Mouse (Mus musculus): ENCODE results near the gene Nf1. TPM values are rescaled to one million over a fixed set of nuclear protein-coding genes. Genes with fewer than 3 reads are reported as not detected.

Nf1 gene
- polyA plus RNA-seq, 1 experiment from 2014 or later: 10.4 TPM

- Histone ChIP-seq H3K36me3 (ENCODE audit: control insufficient read depth, insufficient read depth, low read length) (peaks cover 4% of the 10 kb centered on the region; the same call in 1 of the 2 replicates), H3K9ac (ENCODE audit: low read length) (no peak overlapping the region)
- no peak for ATAC-seq (replicated peaks; ENCODE audit: low FRiP score)
These were observed 113.5 kb downstream of the Nf1 start for GRCm38 (mm10) chr11:79452966-79453365.

GRCm38 (mm10) chr11:79457928-79458327 is 118.4 kb downstream of the Nf1 start:
- H3K36me3 ChIP-seq (ENCODE audit: control insufficient read depth, insufficient read depth, low read length): peaks cover 2% of the 10 kb centered on the region; the same call in 1 of the 2 replicates
- H3K27me3 ChIP-seq (ENCODE audit: control insufficient read depth, insufficient read depth, low read length): no peaks in the 10 kb centered on the region
- DNase-seq (ENCODE audit: low spot score) (no peak), ATAC-seq (replicated peaks; ENCODE audit: low FRiP score) (no peak)
- H3K9ac ChIP-seq (ENCODE audit: low read length): no peak overlapping the region
- H3K4me1 ChIP-seq (replicated peaks; ENCODE audit: control insufficient read depth, insufficient read depth, low read length): no peaks in the 10 kb centered on the region
- WGBS: 92% methylated on average over 3 of the region's 3 CpGs
- no peak overlapping the region for H3K4me2 ChIP-seq (ENCODE audit: low read depth, low read length, severe bottlenecking)
- H3K4me3 ChIP-seq (ENCODE audit: low read depth, low read length): no peak overlapping the region
- H3K9me3 ChIP-seq (ENCODE audit: control insufficient read depth, low read length): no peaks in the 10 kb centered on the region
- no peak overlapping the region for H3K27ac ChIP-seq (ENCODE audit: low read depth, low read length)

More at GRCm38 (mm10) chr11:79452966-79453365, 113.5 kb downstream of the Nf1 start:
- Histone ChIP-seq H3K9me3 (ENCODE audit: control insufficient read depth, low read length) (no peaks in the 10 kb centered on the region), H3K4me2 (ENCODE audit: low read depth, low read length, severe bottlenecking) (no peak overlapping the region), H3K4me3 (ENCODE audit: low read depth, low read length) (no peak overlapping the region), H3K27me3 (ENCODE audit: control insufficient read depth, insufficient read depth, low read length) (no peaks in the 10 kb centered on the region), H3K4me1 (replicated peaks; ENCODE audit: control insufficient read depth, insufficient read depth, low read length) (no peaks in the 10 kb centered on the region), H3K27ac (ENCODE audit: low read depth, low read length) (no peak overlapping the region)
- DNase-seq (ENCODE audit: low spot score): no peak

GRCm38 (mm10) chr11:79459846-79460245 is 120.4 kb downstream of the Nf1 start:
- Histone ChIP-seq H3K36me3 (ENCODE audit: control insufficient read depth, insufficient read depth, low read length) (peaks cover 2% of the 10 kb centered on the region; the same call in 1 of the 2 replicates), H3K4me3 (ENCODE audit: low read depth, low read length) (no peak overlapping the region), H3K4me2 (ENCODE audit: low read depth, low read length, severe bottlenecking) (no peak overlapping the region), H3K27ac (ENCODE audit: low read depth, low read length) (no peak overlapping the region), H3K9me3 (ENCODE audit: control insufficient read depth, low read length) (no peaks in the 10 kb centered on the region), H3K27me3 (ENCODE audit: control insufficient read depth, insufficient read depth, low read length) (no peaks in the 10 kb centered on the region), H3K9ac (ENCODE audit: low read length) (no peak overlapping the region), H3K4me1 (replicated peaks; ENCODE audit: control insufficient read depth, insufficient read depth, low read length) (no peaks in the 10 kb centered on the region)
- DNase-seq (ENCODE audit: low spot score): no peak
- no peak for ATAC-seq (replicated peaks; ENCODE audit: low FRiP score)
- WGBS: 86% methylated on average over 4 of the region's 4 CpGs

GRCm38 (mm10) chr11:79460756-79461450 is 121.4 kb downstream of the Nf1 start:
- peaks cover 2% of the 10 kb centered on the region; the same call in 1 of the 2 replicates for H3K36me3 ChIP-seq (ENCODE audit: control insufficient read depth, insufficient read depth, low read length)

GRCm38 (mm10) chr11:79468097-79468496 is 128.6 kb downstream of the Nf1 start:
- no peak for ATAC-seq (replicated peaks; ENCODE audit: low FRiP score)
- no peak for DNase-seq (ENCODE audit: low spot score)
- Histone ChIP-seq H3K9me3 (ENCODE audit: control insufficient read depth, low read length) (no peaks in the 10 kb centered on the region), H3K36me3 (ENCODE audit: control insufficient read depth, insufficient read depth, low read length) (no peaks in the 10 kb centered on the region; the same call in 1 of the 2 replicates), H3K27ac (ENCODE audit: low read depth, low read length) (no peak overlapping the region), H3K9ac (ENCODE audit: low read length) (no peak overlapping the region), H3K4me2 (ENCODE audit: low read depth, low read length, severe bottlenecking) (no peak overlapping the region), H3K4me1 (replicated peaks; ENCODE audit: control insufficient read depth, insufficient read depth, low read length) (no peaks in the 10 kb centered on the region), H3K4me3 (ENCODE audit: low read depth, low read length) (no peak overlapping the region), H3K27me3 (ENCODE audit: control insufficient read depth, insufficient read depth, low read length) (no peaks in the 10 kb centered on the region)
- 83% methylated on average over 1 of the region's 1 CpGs for WGBS

More at GRCm38 (mm10) chr11:79460756-79461450, 121.4 kb downstream of the Nf1 start:
- ATAC-seq (replicated peaks; ENCODE audit: low FRiP score) (no peak), DNase-seq (ENCODE audit: low spot score) (no peak)
- Histone ChIP-seq H3K27me3 (ENCODE audit: control insufficient read depth, insufficient read depth, low read length) (no peaks in the 10 kb centered on the region), H3K9ac (ENCODE audit: low read length) (no peak overlapping the region), H3K4me2 (ENCODE audit: low read depth, low read length, severe bottlenecking) (no peak overlapping the region), H3K4me3 (ENCODE audit: low read depth, low read length) (no peak overlapping the region), H3K9me3 (ENCODE audit: control insufficient read depth, low read length) (no peaks in the 10 kb centered on the region), H3K4me1 (replicated peaks; ENCODE audit: control insufficient read depth, insufficient read depth, low read length) (no peaks in the 10 kb centered on the region), H3K27ac (ENCODE audit: low read depth, low read length) (no peak overlapping the region)
- WGBS: 93% methylated on average over 3 of the region's 3 CpGs

- Histone ChIP-seq H3K27ac (ENCODE audit: low read depth, low read length) (no peak overlapping the region), H3K4me3 (ENCODE audit: low read depth, low read length) (no peak overlapping the region), H3K4me1 (replicated peaks; ENCODE audit: control insufficient read depth, insufficient read depth, low read length) (no peaks in the 10 kb centered on the region), H3K27me3 (ENCODE audit: control insufficient read depth, insufficient read depth, low read length) (no peaks in the 10 kb centered on the region), H3K9me3 (ENCODE audit: control insufficient read depth, low read length) (no peaks in the 10 kb centered on the region), H3K9ac (ENCODE audit: low read length) (no peak overlapping the region), H3K4me2 (ENCODE audit: low read depth, low read length, severe bottlenecking) (no peak overlapping the region), H3K36me3 (ENCODE audit: control insufficient read depth, insufficient read depth, low read length) (no peaks in the 10 kb centered on the region; the same call in 1 of the 2 replicates)
- WGBS: 95% methylated on average over 6 of the region's 6 CpGs
- no peak for ATAC-seq (replicated peaks; ENCODE audit: low FRiP score)
- no peak for DNase-seq (ENCODE audit: low spot score)
These were observed 143.9 kb downstream of the Nf1 start for GRCm38 (mm10) chr11:79483392-79483791.

GRCm38 (mm10) chr11:79483876-79484528 is 144.5 kb downstream of the Nf1 start:
- H3K27me3 ChIP-seq (ENCODE audit: control insufficient read depth, insufficient read depth, low read length): no peaks in the 10 kb centered on the region
- H3K4me3 ChIP-seq (ENCODE audit: low read depth, low read length): no peak overlapping the region
- H3K4me1 ChIP-seq (replicated peaks; ENCODE audit: control insufficient read depth, insufficient read depth, low read length): no peaks in the 10 kb centered on the region
- no peak overlapping the region for H3K4me2 ChIP-seq (ENCODE audit: low read depth, low read length, severe bottlenecking)
- H3K9ac ChIP-seq (ENCODE audit: low read length): no peak overlapping the region
- no peaks in the 10 kb centered on the region for H3K9me3 ChIP-seq (ENCODE audit: control insufficient read depth, low read length)
- no peaks in the 10 kb centered on the region; the same call in 1 of the 2 replicates for H3K36me3 ChIP-seq (ENCODE audit: control insufficient read depth, insufficient read depth, low read length)
- ATAC-seq (replicated peaks; ENCODE audit: low FRiP score) (no peak), DNase-seq (ENCODE audit: low spot score) (no peak)
- 87% methylated on average over 7 of the region's 7 CpGs for WGBS
- H3K27ac ChIP-seq (ENCODE audit: low read depth, low read length): no peak overlapping the region

GRCm38 (mm10) chr11:79484721-79485120 is 145.2 kb downstream of the Nf1 start:
- Histone ChIP-seq H3K9ac (ENCODE audit: low read length) (no peak overlapping the region), H3K36me3 (ENCODE audit: control insufficient read depth, insufficient read depth, low read length) (no peaks in the 10 kb centered on the region; the same call in 1 of the 2 replicates), H3K4me3 (ENCODE audit: low read depth, low read length) (no peak overlapping the region), H3K9me3 (ENCODE audit: control insufficient read depth, low read length) (no peaks in the 10 kb centered on the region), H3K27ac (ENCODE audit: low read depth, low read length) (no peak overlapping the region), H3K4me1 (replicated peaks; ENCODE audit: control insufficient read depth, insufficient read depth, low read length) (no peaks in the 10 kb centered on the region), H3K27me3 (ENCODE audit: control insufficient read depth, insufficient read depth, low read length) (no peaks in the 10 kb centered on the region), H3K4me2 (ENCODE audit: low read depth, low read length, severe bottlenecking) (no peak overlapping the region)
- no peak for ATAC-seq (replicated peaks; ENCODE audit: low FRiP score)
- no peak for DNase-seq (ENCODE audit: low spot score)
